Mouse (Mus musculus) gastrocnemius, adult 2 months (tissue): ENCODE results near the gene Wasf3. TPM values are rescaled to one million over a fixed set of nuclear protein-coding genes. Genes with fewer than 3 reads are reported as not detected.
"Not testable (repeated sequence)": the region's sequence is repeated elsewhere in the genome, so short reads cannot be mapped to it uniquely, and the experiment has no call there.

Source experiments
- DNase-seq: peaks from one replicate; pipeline ENCODE4 v3.0.0; 2022
- H3K27ac ChIP-seq: fragments of 200-600 bp; 2 replicates; pipeline ENCODE4 v1.8.1; 2022; ENCODE audit warnings: mild to moderate bottlenecking
- H3K4me3 ChIP-seq: fragments of 200-600 bp; 2 replicates; pipeline ENCODE4 v1.8.1; 2022; ENCODE audit warnings: mild to moderate bottlenecking, moderate library complexity
- CTCF ChIP-seq: fragments of 200-600 bp; IDR thresholded peaks from 2 replicates; pipeline ENCODE4 v1.8.1; 2022; ENCODE audit warnings: antibody characterized with exemption, mild to moderate bottlenecking, moderate library complexity
- intact Hi-C: fragments of 180-260 bp; cut with DNase I; formaldehyde crosslinking; loops from one replicate; pipeline ENCODE4 v1.15.1; 2025
- total RNA-seq, 2 experiments: library from RNA; stranded (reverse); gene quantifications; 2 replicates each; pipeline ENCODE4 v1.2.3; 2021

The Wasf3 gene
- total RNA-seq, 2 experiments from 2014 or later: 0.64 to 0.92 TPM

DNA sequence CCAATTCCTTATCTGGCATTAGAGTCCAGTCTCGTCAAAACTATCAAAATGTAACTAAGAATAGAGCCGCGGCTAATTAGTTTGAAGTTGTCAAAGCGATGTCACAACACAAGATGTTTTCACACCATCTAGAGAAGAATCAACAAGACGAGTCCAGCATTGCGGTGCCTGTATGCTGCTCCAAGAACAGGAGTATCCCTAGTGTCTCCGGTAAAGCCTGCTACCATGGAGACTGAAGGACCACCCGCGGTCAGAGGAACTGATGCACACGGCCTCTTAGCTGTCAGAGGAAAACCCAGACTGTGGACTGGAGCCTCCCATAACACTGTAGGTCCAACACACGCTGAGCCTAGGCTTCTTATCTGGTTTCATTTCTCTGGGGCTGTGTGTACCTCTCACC, 11.5 kb upstream of the Wasf3 start:
- Histone ChIP-seq H3K27ac (no peak overlapping the region), H3K4me3 (no peak overlapping the region)
- intact Hi-C loops: no loop called here
- TF ChIP-seq CTCF: no peak
- DNase-seq: no peak

GRCm38 (mm10) chr5:146376601-146377000, 8.2 kb upstream of the Wasf3 start:
- peak; percentile 67 for TF ChIP-seq CTCF
- Histone ChIP-seq H3K4me3 (no peak overlapping the region), H3K27ac (no peak overlapping the region)
- no peak for DNase-seq
- intact Hi-C loops: no loop called here

DNA sequence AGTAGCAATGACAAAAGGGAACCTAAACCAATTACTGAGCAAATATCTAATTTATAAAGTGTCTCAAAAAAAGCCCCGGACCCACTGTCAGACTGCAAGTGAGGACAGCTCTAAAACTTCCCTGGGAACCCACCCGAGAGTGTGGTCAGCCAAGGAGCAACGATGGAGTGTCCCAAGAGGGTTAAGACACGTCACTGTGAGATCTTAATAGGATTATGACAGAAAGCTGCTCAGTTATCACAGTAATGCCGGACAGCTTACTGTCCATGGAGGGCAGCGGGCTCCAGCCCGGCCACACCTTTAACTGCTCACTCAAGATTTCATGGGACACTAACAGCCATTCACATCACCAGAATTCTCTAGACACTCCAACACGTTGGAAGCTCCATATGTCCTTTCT, 4.7 kb upstream of the Wasf3 start:
- DNase-seq: no peak
- Histone ChIP-seq H3K27ac (no peak overlapping the region), H3K4me3 (no peak overlapping the region)
- intact Hi-C loops: no loop called here
- TF ChIP-seq CTCF: no peak

DNA sequence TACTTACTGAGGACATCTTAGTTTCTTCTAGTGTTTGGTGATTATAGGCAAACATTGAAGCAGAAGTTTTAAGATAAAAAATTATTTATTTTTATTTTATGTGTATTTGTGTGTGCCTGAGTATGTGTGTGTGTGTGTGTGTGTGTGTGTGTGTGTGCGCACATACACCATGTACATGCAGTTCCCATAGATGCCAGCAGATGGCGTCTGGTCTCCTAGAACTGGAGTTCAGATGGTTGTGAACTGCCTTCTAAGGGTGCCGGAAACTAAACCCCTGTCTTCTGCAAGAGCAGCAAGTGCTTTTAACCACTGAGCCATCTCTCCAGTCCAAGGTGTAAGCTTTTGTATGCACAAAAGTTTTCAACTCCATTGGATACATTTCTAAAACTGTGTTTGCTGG, 2.5 kb upstream of the Wasf3 start:
- intact Hi-C loops: no loop called here
- no peak overlapping the region for H3K4me3 ChIP-seq
- TF ChIP-seq CTCF: peak; percentile 22; the same call in 1 of the 2 replicates
- DNase-seq: no peak
- no peak overlapping the region for H3K27ac ChIP-seq

GRCm38 (mm10) chr5:146383401-146383800, 1.4 kb upstream of the Wasf3 start:
- Histone ChIP-seq H3K27ac (no peak overlapping the region), H3K4me3 (no peak overlapping the region)
- no peak for TF ChIP-seq CTCF
- intact Hi-C loops: no loop called here
- DNase-seq: no peak

GRCm38 (mm10) chr5:146385989-146386388, 1.2 kb downstream of the Wasf3 start:
- peak overlapping the region; percentile 72 for H3K4me3 ChIP-seq
- intact Hi-C loops: no loop called here
- DNase-seq: no peak

DNA sequence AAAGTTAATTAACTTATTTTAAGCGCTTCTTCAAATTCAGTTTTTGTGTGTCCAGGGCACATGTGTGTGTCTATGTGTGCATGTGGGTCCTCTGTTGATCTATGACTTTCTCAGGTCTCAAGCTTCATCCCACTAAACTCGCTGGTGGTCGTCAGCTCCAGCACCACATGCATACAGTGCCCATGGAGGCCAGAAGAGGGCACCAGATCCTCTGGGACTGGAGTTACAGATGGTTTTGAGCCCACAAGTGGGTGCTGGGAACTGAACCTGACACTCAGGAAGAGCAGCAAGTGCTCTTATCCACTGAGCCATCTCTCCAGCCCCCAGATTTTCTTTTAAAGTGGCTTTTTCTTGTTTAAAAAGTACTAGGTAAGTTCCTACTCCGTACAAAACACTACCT, 2.1 kb downstream of the Wasf3 start:
- H3K27ac ChIP-seq: no peak overlapping the region
- no peak for DNase-seq
- TF ChIP-seq CTCF: no peak
- intact Hi-C loops: no loop called here
- H3K4me3 ChIP-seq: no peak overlapping the region

More at GRCm38 (mm10) chr5:146385989-146386388, 1.2 kb downstream of the Wasf3 start:
- TF ChIP-seq CTCF: no peak
- no peak overlapping the region for H3K27ac ChIP-seq

- intact Hi-C loops: no loop called here
- no peak for TF ChIP-seq CTCF
- Histone ChIP-seq H3K4me3 (no peak overlapping the region), H3K27ac (no peak overlapping the region)
- no peak for DNase-seq
These were observed 9.8 kb downstream of the Wasf3 start for GRCm38 (mm10) chr5:146394563-146394962.

- DNase-seq: no peak
- H3K27ac ChIP-seq: no peak overlapping the region
- no peak overlapping the region for H3K4me3 ChIP-seq
- intact Hi-C loops: no loop called here
- no peak for TF ChIP-seq CTCF
These were observed 12.5 kb downstream of the Wasf3 start for GRCm38 (mm10) chr5:146397253-146397652.

DNA sequence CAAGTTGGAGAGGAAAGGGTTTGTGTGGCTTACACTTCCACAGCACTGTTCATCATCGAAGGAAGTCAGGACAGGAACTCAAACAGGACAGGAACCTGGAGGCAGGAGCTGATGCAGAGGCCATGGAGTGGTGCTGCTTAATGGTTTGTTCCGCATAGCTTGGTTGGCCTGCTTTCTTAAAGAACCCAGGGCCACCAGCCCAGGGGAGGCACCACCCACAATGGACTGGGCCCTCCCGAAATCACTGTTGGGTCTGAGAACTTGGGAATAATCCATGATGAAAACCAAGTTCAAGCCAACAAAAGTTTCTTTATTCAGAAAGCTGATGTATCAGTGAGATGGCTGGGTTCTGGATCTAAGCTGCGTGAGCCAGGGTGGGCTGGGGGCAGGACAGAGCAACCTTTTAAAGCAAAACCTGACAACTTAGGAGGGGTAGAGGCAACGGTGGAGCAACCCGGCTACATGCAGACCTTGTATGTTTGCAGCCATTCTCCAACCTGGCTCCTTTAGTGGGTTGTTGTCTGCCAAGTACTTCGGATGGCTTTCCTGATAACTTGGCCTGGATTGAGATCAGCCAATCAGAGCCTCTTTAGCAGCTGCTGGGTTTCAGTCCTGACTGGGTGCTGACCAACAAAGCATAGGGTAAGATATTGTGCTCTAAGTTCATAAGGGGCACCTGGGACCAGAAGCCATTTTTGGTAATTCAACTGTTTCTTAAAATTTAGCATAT, 13.8 kb downstream of the Wasf3 start:
- H3K27ac ChIP-seq: no peak overlapping the region
- intact Hi-C loops: no loop called here
- no peak overlapping the region for H3K4me3 ChIP-seq
- TF ChIP-seq CTCF: no peak
- DNase-seq: no peak

- intact Hi-C loops, DNase-seq, H3K27ac ChIP-seq, H3K4me3 ChIP-seq: not testable (repeated sequence)
These were observed 16.2 kb downstream of the Wasf3 start for GRCm38 (mm10) chr5:146401012-146401411.

DNA sequence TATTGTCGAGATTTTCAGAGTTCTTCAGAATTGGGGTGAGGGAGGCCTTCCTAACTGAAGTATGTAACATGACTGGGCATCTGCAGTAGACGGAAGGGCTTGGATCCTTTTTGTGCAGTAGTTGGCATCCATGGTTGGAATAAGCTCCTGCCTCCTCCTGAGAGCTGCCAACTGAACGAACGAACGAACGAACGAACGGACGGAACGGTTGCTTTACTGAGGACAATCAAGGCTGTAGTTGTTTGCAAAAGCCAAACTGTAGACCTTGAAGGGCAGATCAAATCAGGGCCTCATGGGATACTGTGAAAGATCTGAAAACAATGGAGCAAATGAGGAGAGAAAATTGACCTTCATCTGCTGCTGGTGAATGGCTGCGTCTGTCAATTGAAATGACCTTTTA, 17.5 kb downstream of the Wasf3 start:
- no peak for TF ChIP-seq CTCF
- no peak for DNase-seq
- no peak overlapping the region for H3K4me3 ChIP-seq
- intact Hi-C loops: no loop called here
- no peak overlapping the region for H3K27ac ChIP-seq

- no peak overlapping the region for H3K4me3 ChIP-seq
- intact Hi-C loops: no loop called here
- no peak overlapping the region for H3K27ac ChIP-seq
- TF ChIP-seq CTCF: no peak
- DNase-seq: no peak
These were observed 19.1 kb downstream of the Wasf3 start for GRCm38 (mm10) chr5:146403923-146404322.

DNA sequence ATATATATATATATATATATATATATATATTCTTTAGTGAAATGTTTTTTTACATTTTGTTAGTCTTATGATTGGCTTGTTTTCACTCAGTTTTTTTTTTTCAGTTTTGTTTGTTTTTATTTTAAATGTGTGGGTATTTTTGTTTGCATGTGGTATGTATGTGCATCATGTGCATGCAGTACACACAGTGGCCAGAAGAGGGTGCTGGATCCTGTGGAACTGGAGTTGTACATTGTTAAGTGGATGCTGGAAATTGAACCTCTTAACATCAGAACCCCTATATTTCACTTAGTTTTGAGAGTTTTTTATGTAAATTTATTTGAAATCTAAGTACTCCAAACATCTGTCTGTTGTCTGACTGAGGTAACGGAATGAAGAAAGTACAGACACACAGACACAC, 21.3 kb downstream of the Wasf3 start:
- DNase-seq: no peak
- intact Hi-C loops: no loop called here
- no peak overlapping the region for H3K27ac ChIP-seq
- TF ChIP-seq CTCF: peak; percentile 10; the same call in 1 of the 2 replicates
- H3K4me3 ChIP-seq: no peak overlapping the region
